Mouse (Mus musculus): ENCODE results near the gene Map3k7. TPM values are rescaled to one million over a fixed set of nuclear protein-coding genes. Genes with fewer than 3 reads are reported as not detected.

Gene Map3k7
- polyA plus RNA-seq, 1 experiment from 2014 or later = 31.7 TPM

GRCm38 (mm10) chr4:31936911-31937375, 27.0 kb upstream of the Map3k7 start:
- H3K9ac ChIP-seq = peak overlapping the region; percentile 68
- peaks cover 4% of the 10 kb centered on the region; the same call in 1 of the 2 replicates for H3K27me3 ChIP-seq (ENCODE audit: control insufficient read depth, insufficient read depth, low read length)
- peak overlapping the region; percentile 85 for H3K4me2 ChIP-seq (replicated peaks)
- H3K4me3 ChIP-seq (replicated peaks; ENCODE audit: low read length) = peak overlapping the region; percentile 38
- no peaks in the 10 kb centered on the region for H3K9me3 ChIP-seq (ENCODE audit: control insufficient read depth, low read length)
- peaks cover 20% of the 10 kb centered on the region for H3K4me1 ChIP-seq (replicated peaks; ENCODE audit: control insufficient read depth, insufficient read depth, low read length)
- DNase-seq (ENCODE audit: low spot score) = no peak
- ATAC-seq (ENCODE audit: low FRiP score) = no peak
- H3K36me3 ChIP-seq (replicated peaks; ENCODE audit: control insufficient read depth, insufficient read depth) = no peaks in the 10 kb centered on the region
- WGBS = 1% methylated on average over 15 of the region's 15 CpGs
- H3K27ac ChIP-seq = peak overlapping the region; percentile 77

- Histone ChIP-seq H3K27me3 (ENCODE audit: control insufficient read depth, insufficient read depth, low read length) (peaks cover 4% of the 10 kb centered on the region; the same call in 1 of the 2 replicates), H3K9ac (peak overlapping the region; percentile 68), H3K36me3 (replicated peaks; ENCODE audit: control insufficient read depth, insufficient read depth) (no peaks in the 10 kb centered on the region), H3K27ac (peak overlapping the region; percentile 77), H3K4me2 (replicated peaks) (peak overlapping the region; percentile 85), H3K4me3 (replicated peaks; ENCODE audit: low read length) (peak overlapping the region; percentile 38), H3K4me1 (replicated peaks; ENCODE audit: control insufficient read depth, insufficient read depth, low read length) (peaks cover 20% of the 10 kb centered on the region), H3K9me3 (ENCODE audit: control insufficient read depth, low read length) (no peaks in the 10 kb centered on the region)
- WGBS = under 1% methylated on average over 36 of the region's 36 CpGs
- DNase-seq (ENCODE audit: low spot score) (no peak), ATAC-seq (ENCODE audit: low FRiP score) (peak; percentile 71)
These were observed 26.3 kb upstream of the Map3k7 start for GRCm38 (mm10) chr4:31937376-31938281.

- Histone ChIP-seq H3K27ac (0 out of 2 replicates have a peak overlapping the region, but pooled peaks have one; percentile 17), H3K36me3 (replicated peaks; ENCODE audit: control insufficient read depth, insufficient read depth) (no peaks in the 10 kb centered on the region), H3K9ac (no peak overlapping the region), H3K4me3 (replicated peaks; ENCODE audit: low read length) (no peak overlapping the region), H3K4me2 (replicated peaks) (peak overlapping the region; percentile 4; the same call in 1 of the 2 replicates), H3K27me3 (ENCODE audit: control insufficient read depth, insufficient read depth, low read length) (peaks cover 4% of the 10 kb centered on the region; the same call in 1 of the 2 replicates), H3K4me1 (replicated peaks; ENCODE audit: control insufficient read depth, insufficient read depth, low read length) (peaks cover 20% of the 10 kb centered on the region), H3K9me3 (ENCODE audit: control insufficient read depth, low read length) (peaks cover 5% of the 10 kb centered on the region; the same call in 1 of the 2 replicates)
- WGBS = 34% methylated on average over 9 of the region's 9 CpGs
- peak; percentile 95 for DNase-seq (ENCODE audit: low spot score)
- ATAC-seq (ENCODE audit: low FRiP score) = peak; percentile 74; the same call in 1 of the 2 replicates
These were observed 25.3 kb upstream of the Map3k7 start for GRCm38 (mm10) chr4:31938416-31939106.

- H3K27me3 ChIP-seq (ENCODE audit: control insufficient read depth, insufficient read depth, low read length) = peaks cover 4% of the 10 kb centered on the region; the same call in 1 of the 2 replicates
- peaks cover 15% of the 10 kb centered on the region for H3K4me1 ChIP-seq (replicated peaks; ENCODE audit: control insufficient read depth, insufficient read depth, low read length)
- H3K9me3 ChIP-seq (ENCODE audit: control insufficient read depth, low read length) = peaks cover 5% of the 10 kb centered on the region; the same call in 1 of the 2 replicates
- H3K9ac ChIP-seq = no peak overlapping the region
- H3K4me3 ChIP-seq (replicated peaks; ENCODE audit: low read length) = no peak overlapping the region
- 62% methylated on average over 4 of the region's 4 CpGs for WGBS
- H3K27ac ChIP-seq = no peak overlapping the region
- no peaks in the 10 kb centered on the region for H3K36me3 ChIP-seq (replicated peaks; ENCODE audit: control insufficient read depth, insufficient read depth)
- DNase-seq (ENCODE audit: low spot score) (no peak), ATAC-seq (ENCODE audit: low FRiP score) (no peak)
- H3K4me2 ChIP-seq (replicated peaks) = no peak overlapping the region
These were observed 22.3 kb upstream of the Map3k7 start for GRCm38 (mm10) chr4:31941616-31942015.

GRCm38 (mm10) chr4:31943045-31943444, 20.9 kb upstream of the Map3k7 start:
- no peak overlapping the region for H3K4me3 ChIP-seq (replicated peaks; ENCODE audit: low read length)
- 88% methylated on average over 2 of the region's 2 CpGs for WGBS
- H3K9me3 ChIP-seq (ENCODE audit: control insufficient read depth, low read length) = peaks cover 5% of the 10 kb centered on the region; the same call in 1 of the 2 replicates
- peaks cover under 1% of the 10 kb centered on the region; the same call in 1 of the 2 replicates for H3K4me1 ChIP-seq (replicated peaks; ENCODE audit: control insufficient read depth, insufficient read depth, low read length)
- DNase-seq (ENCODE audit: low spot score) (no peak), ATAC-seq (ENCODE audit: low FRiP score) (no peak)
- H3K27me3 ChIP-seq (ENCODE audit: control insufficient read depth, insufficient read depth, low read length) = peaks cover 4% of the 10 kb centered on the region; the same call in 1 of the 2 replicates
- H3K27ac ChIP-seq = no peak overlapping the region
- no peak overlapping the region for H3K9ac ChIP-seq
- no peaks in the 10 kb centered on the region for H3K36me3 ChIP-seq (replicated peaks; ENCODE audit: control insufficient read depth, insufficient read depth)
- H3K4me2 ChIP-seq (replicated peaks) = no peak overlapping the region

GRCm38 (mm10) chr4:31964194-31964875, 438 bp downstream of the Map3k7 start:
- H3K4me2 ChIP-seq (replicated peaks) = peak overlapping the region; percentile 88
- H3K27me3 ChIP-seq (ENCODE audit: control insufficient read depth, insufficient read depth, low read length) = no peaks in the 10 kb centered on the region
- peak overlapping the region; percentile 85 for H3K9ac ChIP-seq
- DNase-seq (ENCODE audit: low spot score) (no peak), ATAC-seq (ENCODE audit: low FRiP score) (no peak)
- H3K36me3 ChIP-seq (replicated peaks; ENCODE audit: control insufficient read depth, insufficient read depth) = no peaks in the 10 kb centered on the region
- peak overlapping the region; percentile 68 for H3K4me3 ChIP-seq (replicated peaks; ENCODE audit: low read length)
- H3K4me1 ChIP-seq (replicated peaks; ENCODE audit: control insufficient read depth, insufficient read depth, low read length) = peaks cover 22% of the 10 kb centered on the region
- H3K27ac ChIP-seq = peak overlapping the region; percentile 99
- WGBS = under 1% methylated on average over 37 of the region's 47 CpGs
- no peaks in the 10 kb centered on the region for H3K9me3 ChIP-seq (ENCODE audit: control insufficient read depth, low read length)

- peak overlapping the region; percentile 68 for H3K4me3 ChIP-seq (replicated peaks; ENCODE audit: low read length)
- 63% methylated on average over 2 of the region's 2 CpGs for WGBS
These were observed 1.3 kb downstream of the Map3k7 start for GRCm38 (mm10) chr4:31965208-31965607.

GRCm38 (mm10) chr4:31971437-31971836, 7.5 kb downstream of the Map3k7 start:
- Histone ChIP-seq H3K4me2 (replicated peaks) (no peak overlapping the region), H3K9ac (no peak overlapping the region), H3K36me3 (replicated peaks; ENCODE audit: control insufficient read depth, insufficient read depth) (peaks cover 9% of the 10 kb centered on the region), H3K9me3 (ENCODE audit: control insufficient read depth, low read length) (no peaks in the 10 kb centered on the region), H3K4me1 (replicated peaks; ENCODE audit: control insufficient read depth, insufficient read depth, low read length) (0 out of 2 replicates have a peak, but pooled peaks cover under 1% of the 10 kb centered on the region), H3K4me3 (replicated peaks; ENCODE audit: low read length) (no peak overlapping the region), H3K27me3 (ENCODE audit: control insufficient read depth, insufficient read depth, low read length) (no peaks in the 10 kb centered on the region), H3K27ac (no peak overlapping the region)
- DNase-seq (ENCODE audit: low spot score) (no peak), ATAC-seq (ENCODE audit: low FRiP score) (no peak)
- 95% methylated on average over 1 of the region's 1 CpGs for WGBS

More at GRCm38 (mm10) chr4:31965208-31965607, 1.3 kb downstream of the Map3k7 start:
- no peaks in the 10 kb centered on the region for H3K9me3 ChIP-seq (ENCODE audit: control insufficient read depth, low read length)
- H3K4me2 ChIP-seq (replicated peaks) = peak overlapping the region; percentile 88
- H3K4me1 ChIP-seq (replicated peaks; ENCODE audit: control insufficient read depth, insufficient read depth, low read length) = peaks cover 22% of the 10 kb centered on the region
- peak overlapping the region; percentile 85 for H3K9ac ChIP-seq
- ATAC-seq (ENCODE audit: low FRiP score) (no peak), DNase-seq (ENCODE audit: low spot score) (no peak)
- H3K27ac ChIP-seq = no peak overlapping the region
- no peaks in the 10 kb centered on the region for H3K36me3 ChIP-seq (replicated peaks; ENCODE audit: control insufficient read depth, insufficient read depth)
- no peaks in the 10 kb centered on the region for H3K27me3 ChIP-seq (ENCODE audit: control insufficient read depth, insufficient read depth, low read length)
